Mouse (Mus musculus): ENCODE results near the gene Mchr1. TPM values are rescaled to one million over a fixed set of nuclear protein-coding genes. Genes with fewer than 3 reads are reported as not detected.

Mchr1 gene
- not detected for polyA plus RNA-seq (2017; shearing (Covaris generic))

DNA sequence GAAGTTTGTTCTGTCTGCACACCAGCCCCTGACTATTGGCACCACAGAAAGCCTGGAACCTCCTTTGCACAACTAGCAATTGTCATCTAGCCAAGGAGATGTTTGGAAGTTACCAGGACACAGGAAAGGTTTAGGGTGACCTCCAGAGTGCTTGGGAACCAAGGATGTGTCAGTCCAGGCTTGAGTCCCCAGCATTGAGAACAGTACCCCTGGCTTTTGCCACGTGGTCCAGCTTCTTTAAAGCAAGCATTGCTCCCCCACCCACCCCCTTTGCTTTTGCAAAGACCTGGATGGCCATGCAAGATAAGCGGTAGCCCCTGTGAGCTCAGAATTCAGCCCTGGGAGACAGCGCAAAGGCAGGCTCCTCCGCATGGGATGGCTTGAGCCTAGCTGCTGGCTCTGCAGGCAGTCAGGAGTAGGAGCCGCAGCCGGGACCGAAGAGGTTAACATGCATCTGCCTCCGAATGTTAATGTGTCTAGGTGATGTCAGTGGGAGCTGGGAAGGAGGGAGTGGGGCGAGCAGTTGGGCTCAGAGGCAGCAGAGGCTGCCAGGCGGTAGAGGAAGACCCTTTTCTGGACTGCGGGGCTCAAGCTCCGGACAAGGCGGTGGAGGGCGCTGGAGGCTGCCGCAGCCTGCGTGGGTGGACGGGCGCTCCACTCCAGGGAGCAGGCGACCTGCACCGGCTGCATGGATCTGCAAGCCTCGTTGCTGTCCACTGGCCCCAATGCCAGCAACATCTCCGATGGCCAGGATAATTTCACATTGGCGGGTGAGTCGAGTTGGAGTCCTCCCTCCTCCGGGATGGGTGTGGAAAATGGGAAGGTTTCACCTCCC lies at the start of gene Mchr1:
Mchr1 (plus strand) TSS at position 414 of the 835 bp plus-strand sequence.

DNA sequence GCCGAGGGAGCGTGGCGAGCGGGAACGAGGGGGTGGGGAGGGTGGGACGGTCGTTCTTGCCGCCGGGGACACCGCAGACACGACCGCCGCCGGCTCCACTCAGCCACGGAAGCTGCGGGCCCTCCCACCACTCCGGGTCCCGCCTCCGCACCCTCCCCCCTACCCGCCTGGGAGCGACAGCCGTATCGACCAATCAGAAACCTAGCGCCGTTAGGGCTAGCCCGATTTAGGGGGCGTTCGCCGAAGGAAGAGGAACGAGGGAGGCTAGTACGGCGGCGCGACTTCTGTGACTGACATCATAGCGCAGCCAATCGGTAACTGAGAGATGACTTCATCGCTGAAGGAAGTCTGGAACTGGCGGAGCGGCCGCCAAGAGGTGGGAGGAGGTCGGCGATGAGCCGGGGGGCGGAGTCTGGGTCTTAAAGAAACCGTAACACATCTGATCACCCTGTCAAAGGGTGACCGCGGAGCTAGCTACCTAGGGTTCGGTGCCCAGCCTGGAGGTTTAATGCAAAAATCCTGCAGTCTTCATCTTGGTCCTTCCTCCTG lies 44.6 kb upstream of the Mchr1 start, which contains the start of gene Mrtfa:
Mrtfa (minus strand) TSS at position 128 of the 549 bp plus-strand sequence.

Other genes with a start within 250 kb of the Mchr1 start
- gene Mrtfa, start 44.7 kb upstream of the Mchr1 start, polyA plus RNA-seq (2017; shearing (Covaris generic)), result 58.7 TPM
- gene Slc25a17, start 125.3 kb downstream of the Mchr1 start, polyA plus RNA-seq (2017; shearing (Covaris generic)), result 50.6 TPM
- 89.3 TPM for gene St13, start 164.6 kb downstream of the Mchr1 start, polyA plus RNA-seq (2017; shearing (Covaris generic))
- gene Xpnpep3, start 164.6 kb downstream of the Mchr1 start, polyA plus RNA-seq (2017; shearing (Covaris generic)), result 5.9 TPM
- gene Dnajb7, start 172.8 kb downstream of the Mchr1 start, polyA plus RNA-seq (2017; shearing (Covaris generic)), result 1.6 TPM
- 271 TPM for gene Rbx1, start 230.8 kb downstream of the Mchr1 start, polyA plus RNA-seq (2017; shearing (Covaris generic))

All from effector memory CD4-positive, alpha-beta T cell, adult 7 months (primary cell).